Mouse (Mus musculus): ENCODE measurements around the gene Olfr137. TPM values are rescaled to one million over a fixed set of nuclear protein-coding genes. Genes with fewer than 3 reads are reported as not detected.

Olfr137 gene
- not detected in 4 replicates for total RNA-seq (2023; ENCODE audit: inconsistent age)

DNA sequence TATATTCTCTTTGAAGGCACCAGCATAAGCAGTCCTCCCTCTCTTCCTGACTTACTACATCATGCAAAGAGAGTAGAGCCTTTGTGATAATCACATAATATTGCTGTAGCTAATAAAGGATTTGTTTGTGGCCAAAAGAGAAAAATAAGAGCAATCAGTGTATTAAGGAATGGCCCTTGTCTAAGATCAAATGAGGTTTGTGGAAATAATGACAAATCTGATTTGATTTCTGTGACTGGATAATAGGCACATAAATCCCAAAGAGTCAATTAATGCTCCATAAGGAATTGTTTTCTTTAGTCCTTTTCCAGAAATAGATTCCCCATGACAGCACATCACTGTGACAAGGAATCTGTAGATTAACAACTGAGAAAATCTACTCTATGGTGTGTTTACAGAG lies at the start of gene Olfr137:
TSS of gene Olfr137 (minus strand) at position 101 of the 400 bp plus-strand sequence.

DNA sequence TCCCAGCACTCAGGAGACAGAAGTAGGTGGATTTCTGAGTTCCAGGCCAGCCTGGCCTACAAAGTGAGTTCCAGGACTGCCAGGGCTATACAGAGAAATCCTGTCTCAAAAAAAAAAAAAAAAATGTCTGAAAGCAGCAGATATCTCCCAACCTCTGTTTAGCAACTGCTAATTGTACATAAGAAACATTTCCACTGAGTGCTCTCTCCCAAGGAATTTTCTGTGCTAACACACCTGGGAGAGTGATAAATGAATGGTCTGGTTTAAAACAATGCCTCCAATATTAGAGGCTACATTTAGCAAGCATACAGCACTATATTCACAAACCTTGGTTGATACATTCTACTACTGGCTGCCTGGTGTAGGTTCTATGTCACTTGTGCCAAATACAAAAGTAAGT lies 22.2 kb upstream of the Olfr137 start, which contains the start of gene Olfr136:
TSS of gene Olfr136 (plus strand) at position 301 of the 400 bp plus-strand sequence.

GRCm38 (mm10) chr17:38260735-38261134 lies 46.6 kb downstream of the Olfr137 start, which contains the start of gene Olfr138:
Gene Olfr138 (plus strand): TSS chr17:38261035.

Other genes starting within 250 kb of the Olfr137 start
- not detected in 4 replicates for gene Olfr129, start 247.5 kb downstream of the Olfr137 start, total RNA-seq (2023; ENCODE audit: inconsistent age)
- gene Olfr130, start 243.6 kb downstream of the Olfr137 start, total RNA-seq (2023; ENCODE audit: inconsistent age), result not detected in 4 replicates
- gene Olfr131, start 218.9 kb downstream of the Olfr137 start, total RNA-seq (2023; ENCODE audit: inconsistent age), result not detected in 4 replicates
- gene Olfr132, start 173.0 kb downstream of the Olfr137 start, total RNA-seq (2023; ENCODE audit: inconsistent age), result not detected in 4 replicates
- not detected in 4 replicates for gene Olfr133, start 162.3 kb downstream of the Olfr137 start, total RNA-seq (2023; ENCODE audit: inconsistent age)
- gene Olfr134, start 136.2 kb downstream of the Olfr137 start, total RNA-seq (2023; ENCODE audit: inconsistent age), result not detected in 4 replicates
- not detected in 4 replicates for gene Olfr135, start 103.2 kb downstream of the Olfr137 start, total RNA-seq (2023; ENCODE audit: inconsistent age)
- not detected in 4 replicates for gene Olfr138, start 46.5 kb downstream of the Olfr137 start, total RNA-seq (2023; ENCODE audit: inconsistent age)
- gene Olfr136, start 22.3 kb upstream of the Olfr137 start, total RNA-seq (2023; ENCODE audit: inconsistent age), result not detected in 4 replicates
- gene Esp36, start 112.6 kb upstream of the Olfr137 start, total RNA-seq (2023; ENCODE audit: inconsistent age), result not detected in 4 replicates
- not detected in 4 replicates for gene Esp34, start 246.6 kb upstream of the Olfr137 start, total RNA-seq (2023; ENCODE audit: inconsistent age)